Mouse (Mus musculus): ENCODE data around the gene Nav2. TPM values are rescaled to one million over a fixed set of nuclear protein-coding genes. Genes with fewer than 3 reads are reported as not detected.

The Nav2 gene
- polyA plus RNA-seq, 1 experiment from 2014 or later = 26.2 TPM

DNA sequence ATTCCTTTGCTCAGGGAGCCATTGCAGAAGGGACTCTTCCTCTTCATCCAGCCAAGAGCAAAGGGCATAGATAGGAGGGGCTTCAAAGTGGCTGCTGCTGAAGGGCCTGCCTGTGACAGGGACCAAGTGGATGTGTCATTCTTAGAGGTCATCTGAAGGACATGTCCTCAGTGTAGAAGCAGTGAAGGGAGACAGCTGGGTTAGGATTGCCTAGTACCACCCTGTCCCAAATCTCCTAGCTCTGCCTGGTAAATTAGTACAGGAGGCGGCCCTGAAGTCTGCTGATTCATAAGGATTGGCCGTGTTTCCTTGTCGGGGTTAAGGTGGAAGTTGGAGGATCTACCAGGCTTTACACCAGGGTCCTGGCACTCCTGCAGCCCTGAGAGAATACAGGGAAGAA lies 691.4 kb downstream of the Nav2 start:
- WGBS = 87% methylated on average over 3 of the region's 3 CpGs
- peaks cover 17% of the 10 kb centered on the region for H3K36me3 ChIP-seq (replicated peaks)

DNA sequence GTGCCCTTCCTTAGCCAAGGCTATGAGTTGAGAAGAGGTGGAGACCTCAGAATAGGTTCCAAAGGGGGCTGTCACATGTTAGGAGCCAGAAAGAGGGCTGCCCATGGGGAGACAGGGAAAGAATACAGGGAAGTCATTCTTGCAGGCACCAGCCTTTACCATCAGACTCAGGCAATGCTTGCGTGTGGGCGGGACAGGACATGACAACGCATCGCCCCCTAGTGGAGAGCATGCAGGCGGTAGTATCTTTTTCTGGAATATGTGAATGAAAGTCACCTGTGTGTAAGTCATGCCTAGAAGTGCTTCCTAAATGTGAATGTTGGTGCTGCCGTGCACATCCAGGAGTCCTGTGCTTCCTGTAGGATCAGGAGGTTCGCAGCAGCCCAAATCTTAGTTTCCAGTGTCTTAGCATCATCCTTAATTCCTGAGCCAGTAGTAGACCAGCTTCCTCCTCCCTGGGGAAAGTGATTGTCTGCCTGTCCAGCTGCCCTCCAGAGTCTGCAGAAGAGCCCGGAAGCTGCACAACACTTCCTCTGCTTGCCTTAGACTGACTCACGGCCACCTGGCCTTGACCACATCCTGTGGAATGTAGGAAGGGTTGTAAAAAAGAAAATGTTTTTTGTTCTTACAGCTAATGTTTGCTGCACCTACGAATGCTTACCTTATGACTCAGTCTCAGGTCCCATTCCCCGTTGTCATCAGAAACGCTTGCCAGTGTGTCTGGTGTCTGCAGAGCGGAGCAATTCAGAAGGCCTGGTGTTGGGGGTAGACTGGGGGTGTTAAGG lies 692.9 kb downstream of the Nav2 start:
- H3K36me3 ChIP-seq (replicated peaks) = peaks cover 11% of the 10 kb centered on the region
- no peak overlapping the region for H3K4me2 ChIP-seq
- H3K27me3 ChIP-seq (replicated peaks) = no peaks in the 10 kb centered on the region
- 54% methylated on average over 13 of the region's 13 CpGs for WGBS
- peak; percentile 21 for ATAC-seq (replicated peaks)
- no peak overlapping the region for H3K9ac ChIP-seq
- H3K27ac ChIP-seq = no peak overlapping the region
- H3K9me3 ChIP-seq = no peaks in the 10 kb centered on the region
- H3K4me1 ChIP-seq = no peaks in the 10 kb centered on the region
- H3K4me3 ChIP-seq = no peak overlapping the region

More for the DNA sequence above, 691.4 kb downstream of the Nav2 start:
- H3K4me2 ChIP-seq = no peak overlapping the region
- no peaks in the 10 kb centered on the region for H3K4me1 ChIP-seq
- H3K9ac ChIP-seq = no peak overlapping the region
- no peak overlapping the region for H3K27ac ChIP-seq
- H3K27me3 ChIP-seq (replicated peaks) = no peaks in the 10 kb centered on the region
- no peaks in the 10 kb centered on the region for H3K9me3 ChIP-seq
- ATAC-seq (replicated peaks) = no peak
- no peak overlapping the region for H3K4me3 ChIP-seq

DNA sequence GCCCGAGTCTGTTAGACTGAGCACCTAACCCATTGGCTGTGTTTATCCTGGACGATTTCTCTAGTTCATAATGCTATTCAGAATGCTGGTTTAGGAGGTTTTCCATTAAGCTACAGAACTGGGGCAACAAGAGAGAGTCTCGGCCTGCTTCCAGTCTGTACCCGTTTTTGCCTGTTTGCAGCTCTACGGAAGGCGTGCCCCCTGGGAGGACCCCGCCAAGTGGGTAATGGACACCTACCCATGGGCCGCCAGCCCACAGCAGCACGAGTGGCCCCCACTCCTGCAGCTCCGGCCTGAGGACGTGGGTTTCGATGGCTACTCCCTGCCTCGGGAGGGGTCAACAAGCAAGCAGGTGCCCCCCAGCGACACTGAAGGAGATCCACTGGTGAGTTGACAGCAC lies 695.7 kb downstream of the Nav2 start:
- H3K4me3 ChIP-seq = no peak overlapping the region
- WGBS = 93% methylated on average over 14 of the region's 14 CpGs
- no peaks in the 10 kb centered on the region for H3K4me1 ChIP-seq
- no peak overlapping the region for H3K4me2 ChIP-seq
- ATAC-seq (replicated peaks) = no peak
- no peaks in the 10 kb centered on the region for H3K36me3 ChIP-seq (replicated peaks)
- no peak overlapping the region for H3K27ac ChIP-seq
- no peaks in the 10 kb centered on the region for H3K9me3 ChIP-seq
- no peaks in the 10 kb centered on the region for H3K27me3 ChIP-seq (replicated peaks)
- no peak overlapping the region for H3K9ac ChIP-seq

DNA sequence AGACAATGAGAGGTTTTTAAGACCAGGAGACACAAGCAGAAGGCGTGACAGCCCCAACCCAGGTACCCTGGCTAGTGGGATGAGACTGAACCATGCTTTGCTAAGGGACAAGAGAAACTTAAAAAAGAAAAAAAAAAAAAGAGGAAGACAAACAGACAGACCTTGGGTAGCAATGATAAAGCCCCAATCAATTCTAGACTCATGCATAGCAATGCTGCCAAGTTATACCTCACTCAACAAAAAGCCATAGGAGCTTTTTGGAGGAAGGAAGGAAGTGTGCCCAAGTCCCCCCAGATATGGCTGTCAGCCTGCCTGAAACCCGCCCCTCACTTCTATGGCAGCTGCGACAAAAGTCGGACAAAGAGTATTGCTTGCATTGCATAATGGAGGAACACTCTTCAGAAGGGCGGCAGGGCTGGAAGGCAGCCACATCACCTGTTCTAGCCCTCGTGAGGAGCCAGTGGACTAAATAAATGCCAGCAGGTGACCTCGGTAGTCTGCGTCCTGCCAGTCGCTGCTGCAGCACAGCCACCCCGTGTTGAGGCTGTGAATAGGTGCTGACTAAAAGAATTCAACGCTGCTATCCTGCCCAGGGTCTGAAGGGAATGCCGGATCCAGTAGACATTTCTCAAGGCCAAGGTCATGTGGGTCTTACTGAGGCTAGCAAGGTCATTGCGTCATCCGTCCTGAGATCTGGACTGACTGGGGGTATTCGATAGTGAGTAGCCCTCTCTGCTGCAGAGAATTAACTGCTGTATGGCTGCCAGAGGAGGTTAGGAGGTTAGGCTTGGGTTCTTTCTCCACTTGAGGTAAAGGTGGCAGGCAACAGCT lies 696.7 kb downstream of the Nav2 start:
- H3K9me3 ChIP-seq = no peaks in the 10 kb centered on the region
- no peaks in the 10 kb centered on the region for H3K4me1 ChIP-seq
- H3K27me3 ChIP-seq (replicated peaks) = no peaks in the 10 kb centered on the region
- no peak overlapping the region for H3K9ac ChIP-seq
- no peak overlapping the region for H3K4me2 ChIP-seq
- WGBS = 91% methylated on average over 15 of the region's 15 CpGs
- H3K36me3 ChIP-seq (replicated peaks) = no peaks in the 10 kb centered on the region
- H3K4me3 ChIP-seq = no peak overlapping the region
- no peak overlapping the region for H3K27ac ChIP-seq
- no peak for ATAC-seq (replicated peaks)

DNA sequence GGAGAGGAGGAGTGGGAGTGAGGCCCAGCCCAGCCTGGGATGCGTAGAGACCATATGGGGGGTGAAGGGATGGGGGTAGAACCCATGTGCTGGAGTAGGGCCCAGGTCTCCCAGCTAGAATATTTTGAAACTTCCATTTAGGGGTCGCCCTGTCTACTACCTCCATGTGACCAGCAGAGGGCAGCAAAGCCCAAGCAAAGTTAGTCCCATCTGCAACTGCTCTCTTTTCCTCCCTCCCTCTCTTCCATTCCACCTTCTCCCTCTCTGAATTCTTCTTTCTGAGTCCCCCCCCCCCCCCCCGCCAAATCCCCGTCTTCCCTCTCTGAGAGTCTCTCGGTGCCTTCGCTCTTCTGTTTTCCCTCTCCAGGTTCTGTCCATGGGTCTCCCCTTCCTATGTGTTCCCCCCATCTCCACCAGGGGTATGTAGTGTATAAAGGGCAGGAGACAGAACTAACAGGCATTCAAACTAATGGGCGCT lies 707.8 kb downstream of the Nav2 start:
- H3K4me1 ChIP-seq = peaks cover 3% of the 10 kb centered on the region; the same call in 1 of the 2 replicates
- peak overlapping the region; percentile 35 for H3K4me2 ChIP-seq
- H3K27ac ChIP-seq = no peak overlapping the region
- H3K27me3 ChIP-seq (replicated peaks) = peaks cover 47% of the 10 kb centered on the region
- no peak overlapping the region for H3K9ac ChIP-seq
- H3K4me3 ChIP-seq = no peak overlapping the region
- WGBS = 4% methylated on average over 6 of the region's 7 CpGs
- H3K9me3 ChIP-seq = no peaks in the 10 kb centered on the region
- peak; percentile 79 for ATAC-seq (replicated peaks)
- no peaks in the 10 kb centered on the region for H3K36me3 ChIP-seq (replicated peaks)

DNA sequence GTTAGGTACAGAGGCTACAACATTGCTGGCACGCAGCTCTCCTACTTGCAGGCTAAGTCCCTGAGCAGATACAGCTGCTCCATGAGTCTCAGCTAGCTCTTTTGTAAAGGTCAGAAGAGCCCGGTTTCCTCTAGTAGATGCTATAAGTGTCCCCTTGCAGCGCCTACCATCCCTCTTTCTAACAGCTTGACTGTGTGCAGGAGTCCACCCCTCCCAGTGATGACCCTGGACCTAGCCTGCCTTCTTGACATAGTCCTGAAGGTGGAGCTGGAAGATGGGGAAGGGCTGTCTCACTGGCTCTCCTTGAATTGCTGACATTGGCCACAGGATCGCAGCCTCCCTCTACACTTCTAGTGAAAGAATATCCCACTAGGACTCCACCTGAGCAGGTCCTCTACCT lies 708.6 kb downstream of the Nav2 start:
- Histone ChIP-seq H3K27ac (no peak overlapping the region), H3K4me1 (peaks cover 3% of the 10 kb centered on the region; the same call in 1 of the 2 replicates), H3K36me3 (replicated peaks) (no peaks in the 10 kb centered on the region), H3K27me3 (replicated peaks) (peaks cover 47% of the 10 kb centered on the region), H3K9ac (no peak overlapping the region), H3K9me3 (no peaks in the 10 kb centered on the region), H3K4me3 (no peak overlapping the region), H3K4me2 (no peak overlapping the region)
- 75% methylated on average over 4 of the region's 4 CpGs for WGBS
- peak; percentile 38; the same call in 1 of the 2 replicates for ATAC-seq (replicated peaks)

DNA sequence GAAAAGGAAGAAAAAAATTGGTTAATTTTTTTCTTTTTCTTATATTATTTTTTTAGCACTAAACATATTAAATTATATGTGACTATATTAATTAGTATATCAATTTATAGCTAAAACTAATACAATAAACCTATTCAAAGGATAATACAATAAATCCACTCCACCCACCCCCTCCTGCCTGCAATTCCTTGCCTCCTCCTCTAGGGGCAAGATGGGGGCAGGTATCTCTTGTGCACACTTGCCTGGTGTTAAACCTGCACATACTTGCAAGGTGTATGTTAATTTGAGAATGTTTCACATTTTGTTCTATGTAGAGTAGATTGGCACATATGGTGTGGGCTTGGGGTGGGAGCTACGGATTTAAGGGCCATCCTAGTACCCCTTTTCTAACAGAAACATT lies 711.6 kb downstream of the Nav2 start:
- no peak for ATAC-seq (replicated peaks)
- Histone ChIP-seq H3K36me3 (replicated peaks) (no peaks in the 10 kb centered on the region), H3K4me1 (peaks cover 3% of the 10 kb centered on the region; the same call in 1 of the 2 replicates), H3K9me3 (no peaks in the 10 kb centered on the region), H3K27ac (no peak overlapping the region), H3K9ac (no peak overlapping the region), H3K27me3 (replicated peaks) (peaks cover 69% of the 10 kb centered on the region), H3K4me2 (no peak overlapping the region), H3K4me3 (no peak overlapping the region)
- WGBS = 84% methylated on average over 1 of the region's 1 CpGs

DNA sequence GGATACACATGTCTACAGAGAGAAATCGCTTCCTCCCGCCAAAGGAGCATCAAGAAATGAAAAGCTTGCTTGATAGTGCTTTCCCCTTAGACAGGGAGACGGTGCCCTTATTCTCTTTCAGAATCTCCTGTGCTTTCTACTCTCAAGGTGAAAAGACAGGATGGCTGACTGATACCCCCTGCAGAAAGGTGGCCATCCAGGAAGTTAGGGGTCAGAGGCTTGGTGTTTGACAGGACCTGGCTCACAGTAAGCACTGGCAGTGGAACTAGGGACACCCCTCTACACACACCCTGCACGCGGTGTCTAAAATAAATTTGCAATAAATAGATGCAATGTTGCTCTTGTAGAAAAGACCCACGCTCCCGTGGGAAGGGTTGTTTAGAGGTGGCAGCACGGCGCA lies 723.4 kb downstream of the Nav2 start:
- Histone ChIP-seq H3K27ac (no peak overlapping the region), H3K4me2 (no peak overlapping the region)
- WGBS = 29% methylated on average over 9 of the region's 9 CpGs

DNA sequence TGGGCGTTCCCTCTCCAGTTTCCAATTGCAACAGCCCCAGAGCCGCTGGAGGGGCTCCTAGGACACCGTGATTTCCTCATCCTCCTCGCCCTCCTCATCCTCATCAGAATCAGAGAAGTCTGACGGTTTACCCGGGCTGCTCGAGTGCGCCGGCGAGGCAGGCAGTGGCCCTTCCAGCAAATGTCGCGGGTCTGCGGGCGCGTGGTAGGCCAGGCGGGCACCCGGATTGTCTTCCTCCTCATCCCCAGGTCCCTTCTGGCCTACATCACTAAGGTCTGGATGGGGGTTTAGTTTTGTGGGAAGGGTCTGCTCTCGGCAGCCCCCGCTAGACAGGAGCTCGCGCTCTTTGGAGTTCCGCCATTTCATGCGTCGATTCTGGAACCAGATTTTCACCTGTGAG lies 723.9 kb downstream of the Nav2 start:
- 25% methylated on average over 24 of the region's 24 CpGs for WGBS
- H3K27me3 ChIP-seq (replicated peaks) = peaks cover 64% of the 10 kb centered on the region
- peaks cover 31% of the 10 kb centered on the region for H3K4me1 ChIP-seq
- H3K27ac ChIP-seq = no peak overlapping the region
- H3K4me3 ChIP-seq = no peak overlapping the region
- no peaks in the 10 kb centered on the region for H3K9me3 ChIP-seq
- ATAC-seq (replicated peaks) = no peak
- H3K4me2 ChIP-seq = 0 out of 2 replicates have a peak overlapping the region, but pooled peaks have one; percentile 14
- no peaks in the 10 kb centered on the region for H3K36me3 ChIP-seq (replicated peaks)
- no peak overlapping the region for H3K9ac ChIP-seq

More for the DNA sequence above, 723.4 kb downstream of the Nav2 start:
- no peaks in the 10 kb centered on the region for H3K36me3 ChIP-seq (replicated peaks)
- H3K4me3 ChIP-seq = no peak overlapping the region
- H3K9me3 ChIP-seq = no peaks in the 10 kb centered on the region
- H3K27me3 ChIP-seq (replicated peaks) = peaks cover 68% of the 10 kb centered on the region
- no peak for ATAC-seq (replicated peaks)
- peaks cover 29% of the 10 kb centered on the region for H3K4me1 ChIP-seq
- no peak overlapping the region for H3K9ac ChIP-seq

DNA sequence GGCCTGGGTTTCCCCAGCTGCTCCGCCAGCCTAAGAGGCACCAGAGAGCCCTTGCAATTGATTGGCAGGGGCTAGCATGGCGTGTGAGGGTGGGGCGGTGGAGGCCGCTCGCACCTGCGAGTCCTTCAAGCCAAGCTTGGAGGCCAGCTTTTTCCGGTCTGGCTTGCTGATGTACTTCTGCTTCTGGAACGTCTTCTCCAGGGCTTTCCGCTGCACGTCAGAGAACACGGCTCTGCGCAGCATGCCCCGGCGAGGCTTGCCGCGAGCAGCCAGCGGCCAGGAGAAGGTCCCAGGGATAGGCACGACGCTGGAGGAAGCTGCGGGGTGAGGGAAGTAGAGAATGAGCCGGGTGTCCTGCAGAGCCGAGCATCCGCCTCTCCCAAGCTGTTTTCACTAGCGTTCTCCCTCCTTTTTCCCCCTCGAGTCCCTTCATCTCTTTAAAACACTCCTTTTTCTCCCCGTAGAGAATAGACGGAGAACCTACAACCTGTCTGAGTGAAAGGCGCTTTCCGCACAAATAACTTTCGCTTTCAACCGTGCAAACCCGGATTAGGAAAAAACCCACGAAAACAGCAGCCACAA lies 725.0 kb downstream of the Nav2 start:
- Histone ChIP-seq H3K4me2 (peak overlapping the region; percentile 44), H3K27me3 (replicated peaks) (peaks cover 54% of the 10 kb centered on the region), H3K4me1 (peaks cover 31% of the 10 kb centered on the region), H3K9me3 (no peaks in the 10 kb centered on the region), H3K27ac (no peak overlapping the region), H3K4me3 (peak overlapping the region; percentile 26), H3K9ac (no peak overlapping the region), H3K36me3 (replicated peaks) (no peaks in the 10 kb centered on the region)
- under 1% methylated on average over 33 of the region's 33 CpGs for WGBS
- ATAC-seq (replicated peaks) = no peak; the same call in 1 of the 2 replicates

DNA sequence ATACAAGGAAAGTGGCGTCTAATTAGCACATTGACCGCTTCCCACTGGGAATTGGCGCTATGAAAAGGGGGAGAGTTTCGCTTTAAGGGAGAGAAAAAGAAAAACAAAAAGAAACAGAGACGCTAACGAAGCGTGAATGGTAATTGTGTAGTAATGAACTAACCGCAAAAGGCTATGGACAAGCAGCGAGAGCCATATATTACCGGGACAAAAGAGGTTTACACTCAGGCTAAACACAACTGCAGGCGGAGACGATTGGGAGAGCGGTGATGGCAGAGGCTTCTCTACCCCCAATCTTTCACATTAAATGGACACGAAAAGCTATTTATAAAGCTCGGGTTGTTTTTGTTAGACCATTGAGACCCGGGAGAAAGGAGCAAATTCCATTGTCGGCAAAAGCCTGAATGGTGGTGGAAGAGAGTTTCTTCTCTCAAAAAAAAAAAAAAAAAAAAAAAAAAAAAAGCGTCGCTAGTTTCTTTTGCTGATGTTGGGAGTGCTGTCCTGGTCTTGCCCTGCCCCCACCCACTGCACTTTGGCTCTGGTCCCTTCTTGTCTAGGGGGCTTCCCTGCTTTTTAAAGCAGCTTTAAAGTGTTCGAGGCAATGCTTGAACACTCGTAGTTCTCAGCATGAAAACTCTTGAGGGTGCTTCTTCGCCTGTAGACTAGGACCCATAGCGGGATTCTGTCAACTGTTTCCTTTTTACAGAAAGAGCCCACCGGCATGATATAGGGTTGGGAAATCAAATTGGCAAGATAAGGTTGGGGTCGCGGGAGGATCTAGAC lies 726.0 kb downstream of the Nav2 start:
- H3K9ac ChIP-seq = no peak overlapping the region
- H3K4me1 ChIP-seq = peaks cover 31% of the 10 kb centered on the region
- ATAC-seq (replicated peaks) = no peak
- no peaks in the 10 kb centered on the region for H3K36me3 ChIP-seq (replicated peaks)
- H3K9me3 ChIP-seq = no peaks in the 10 kb centered on the region
- H3K4me2 ChIP-seq = peak overlapping the region; percentile 44
- under 1% methylated on average over 26 of the region's 26 CpGs for WGBS
- peak overlapping the region; percentile 26 for H3K4me3 ChIP-seq
- no peak overlapping the region for H3K27ac ChIP-seq
- H3K27me3 ChIP-seq (replicated peaks) = peaks cover 56% of the 10 kb centered on the region
